Mouse (Mus musculus): ENCODE data around the gene Naa25. TPM values are rescaled to one million over a fixed set of nuclear protein-coding genes. Genes with fewer than 3 reads are reported as not detected.

Naa25 gene
- polyA plus RNA-seq (2017; shearing (Covaris generic)): 40.6 TPM

GRCm38 (mm10) chr5:121397187-121398145 is at the start of gene Naa25:
Gene Naa25, plus strand, starts transcription at chr5:121397936.

GRCm38 (mm10) chr5:121385461-121386119 is 12.1 kb upstream of the Naa25 start, which contains the start of gene Trafd1:
Gene Trafd1, minus strand, starts transcription at chr5:121385632.

GRCm38 (mm10) chr5:121451644-121452025 is 53.9 kb downstream of the Naa25 start, which contains the start of gene Tmem116:
Gene Tmem116, plus strand, starts transcription at chr5:121451893.

GRCm38 (mm10) chr5:121452026-121452869 is 54.5 kb downstream of the Naa25 start, which contains the start of gene Erp29:
Gene Erp29, minus strand, starts transcription at chr5:121452506.

Other genes starting within 250 kb of the Naa25 start
- 17.2 TPM for gene Ptpn11, start 206.5 kb upstream of the Naa25 start, polyA plus RNA-seq (2017; shearing (Covaris generic))
- gene Rpl6, start 193.5 kb upstream of the Naa25 start, polyA plus RNA-seq (2017; shearing (Covaris generic)): 905 TPM
- 4.9 TPM for gene Hectd4, start 177.7 kb upstream of the Naa25 start, polyA plus RNA-seq (2017; shearing (Covaris generic))
- gene Trafd1, start 12.3 kb upstream of the Naa25 start, polyA plus RNA-seq (2017; shearing (Covaris generic)): 62.9 TPM
- gene Tmem116, start 54.0 kb downstream of the Naa25 start, polyA plus RNA-seq (2017; shearing (Covaris generic)): 1.5 TPM
- gene Erp29, start 54.6 kb downstream of the Naa25 start, polyA plus RNA-seq (2017; shearing (Covaris generic)): 67.2 TPM
- gene Adam1b, start 105.5 kb downstream of the Naa25 start, polyA plus RNA-seq (2017; shearing (Covaris generic)): not detected
- gene Adam1a, start 147.5 kb downstream of the Naa25 start, polyA plus RNA-seq (2017; shearing (Covaris generic)): 1.0 TPM
- gene Gm42878, start 147.5 kb downstream of the Naa25 start, polyA plus RNA-seq (2017; shearing (Covaris generic)): not detected
- 24.3 TPM for gene Mapkapk5, start 148.0 kb downstream of the Naa25 start, polyA plus RNA-seq (2017; shearing (Covaris generic))
- 17.5 TPM for gene Aldh2, start 195.9 kb downstream of the Naa25 start, polyA plus RNA-seq (2017; shearing (Covaris generic))
- gene Acad12, start 221.0 kb downstream of the Naa25 start, polyA plus RNA-seq (2017; shearing (Covaris generic)): 3.4 TPM

Measured in activated CD4-positive, CD25-positive, alpha-beta regulatory T cell, adult 9 weeks (primary cell).